Mouse (Mus musculus) stomach, embryonic 14.5 days (tissue): ENCODE measurements around the gene Slc35g3. TPM values are rescaled to one million over a fixed set of nuclear protein-coding genes. Genes with fewer than 3 reads are reported as not detected.
"Not testable (repeated sequence)": the region's sequence is repeated elsewhere in the genome, so short reads cannot be mapped to it uniquely, and the experiment has no call there.

Experiments
- ATAC-seq: fragments of 200-750 bp; cut with Nextera tagmentation; 2 replicates; pipeline ENCODE4 v1.8.0; 2017; ENCODE audit warnings: low read depth, moderate TSS enrichment; ENCODE audit not compliant: insufficient number of reproducible peaks, insufficient read depth, low FRiP score
- H3K27ac ChIP-seq: fragments of 300-500 bp; sonication (generic); 2 replicates; pipeline ENCODE4 v1.5.1; 2014; ENCODE audit warnings: mild to moderate bottlenecking, low read length, moderate library complexity, mixed read lengths
- H3K27me3 ChIP-seq: fragments of 300-500 bp; sonication (generic); 2 replicates; pipeline ENCODE4 v1.6.1; 2014; ENCODE audit warnings: low read length, control low read depth, mixed read lengths; ENCODE audit not compliant: control insufficient read depth, insufficient read depth
- H3K36me3 ChIP-seq: fragments of 300-500 bp; sonication (generic); 2 replicates; pipeline ENCODE4 v1.6.1; 2014; ENCODE audit warnings: mild to moderate bottlenecking, control low read depth, low read length, moderate library complexity, mixed read lengths; ENCODE audit not compliant: control insufficient read depth, insufficient read depth
- H3K4me1 ChIP-seq: fragments of 300-500 bp; sonication (generic); 2 replicates; pipeline ENCODE4 v1.6.1; 2014; ENCODE audit warnings: low read length, control low read depth, mixed read lengths; ENCODE audit not compliant: control insufficient read depth, insufficient read depth
- H3K4me2 ChIP-seq: fragments of 300-500 bp; sonication (generic); replicated peaks from 2 replicates; pipeline ENCODE4 v1.6.1; 2014; ENCODE audit warnings: low read depth, low read length, control low read depth
- H3K4me3 ChIP-seq: fragments of 300-500 bp; sonication (generic); 2 replicates; pipeline ENCODE4 v1.5.1; 2014; ENCODE audit warnings: low read depth, low read length, control low read depth
- H3K9ac ChIP-seq: fragments of 300-500 bp; sonication (generic); replicated peaks from 2 replicates; pipeline ENCODE4 v1.6.1; 2014; ENCODE audit warnings: low read depth, mild to moderate bottlenecking, control low read depth, low read length, moderate library complexity, mixed read lengths
- H3K9me3 ChIP-seq: fragments of 300-500 bp; sonication (generic); 2 replicates; pipeline ENCODE4 v1.6.1; 2016; ENCODE audit warnings: low read depth, low read length, control low read depth; ENCODE audit not compliant: control insufficient read depth
- WGBS: fragments of 180-500 bp; shearing (Covaris S2); extraction: QIAGEN DNeasy Blood & Tissue Kit; methylation state at CpG from one replicate; pipeline ENCODE4 v1.1.7; 2014; 5-methylcytosine and 5-hydroxymethylcytosine counted together
- polyA plus RNA-seq: library from polyadenylated mRNA; unstranded; fragments of >200 nt; fragmentation: Nextera tagmentation; extraction: Ambion mirVana; gene quantifications from 2 replicates; pipeline ENCODE4 v1.2.1, GENCODE M21; 2014

The Slc35g3 gene
- polyA plus RNA-seq, 1 experiment from 2014 or later: not detected

DNA sequence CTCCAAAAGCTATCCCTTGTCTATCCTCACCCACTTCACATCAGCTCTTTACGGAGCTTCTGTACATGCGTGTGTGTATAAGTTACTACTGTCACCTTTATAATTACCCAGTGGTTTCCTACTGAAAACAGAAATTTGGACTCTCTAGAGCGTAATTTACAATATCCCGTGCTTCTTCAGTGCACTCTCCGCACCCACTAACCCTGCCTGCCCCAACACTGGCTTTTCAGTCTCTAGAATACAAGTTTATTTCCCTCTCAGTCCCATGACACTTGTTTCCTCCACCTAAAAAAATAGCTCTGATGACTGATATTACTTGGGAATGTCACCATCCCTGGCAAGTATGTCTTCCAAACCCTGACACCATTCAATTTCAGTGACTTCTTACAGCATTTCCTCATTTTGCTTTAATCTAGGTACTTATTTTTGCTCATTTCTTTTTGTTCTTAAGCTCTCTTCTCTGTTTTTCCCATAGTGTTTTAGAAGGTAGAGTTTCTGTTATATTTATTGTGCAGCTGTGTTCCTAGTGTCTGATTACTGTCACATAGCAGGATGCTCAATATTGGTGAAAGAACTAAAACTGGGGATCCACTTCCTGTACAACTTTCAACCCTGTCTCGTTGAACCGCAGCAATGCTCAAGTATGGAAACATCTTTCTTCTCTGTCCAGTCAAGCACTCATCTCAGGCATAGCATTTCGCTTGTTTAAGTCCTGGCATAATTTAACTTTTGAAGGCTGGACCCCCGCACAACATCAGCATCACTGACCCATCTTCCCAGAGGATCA is 4.3 kb downstream of the Slc35g3 start:
- peak overlapping the region; percentile 88 for H3K4me2 ChIP-seq
- H3K27me3 ChIP-seq: no peaks in the 10 kb centered on the region
- no peaks in the 10 kb centered on the region for H3K36me3 ChIP-seq
- WGBS: 39% methylated on average over 9 of the region's 9 CpGs
- ATAC-seq: no peak
- H3K9me3 ChIP-seq: no peaks in the 10 kb centered on the region
- H3K27ac ChIP-seq: peak overlapping the region; percentile 66; the same call in 1 of the 2 replicates
- peak overlapping the region; percentile 55 for H3K4me3 ChIP-seq
- H3K4me1 ChIP-seq: peaks cover 27% of the 10 kb centered on the region
- peak overlapping the region; percentile 53 for H3K9ac ChIP-seq

GRCm38 (mm10) chr11:69754701-69755100 is 7.1 kb downstream of the Slc35g3 start:
- ATAC-seq: no peak
- 49% methylated on average over 3 of the region's 3 CpGs for WGBS
- H3K4me3 ChIP-seq: no peak overlapping the region

GRCm38 (mm10) chr11:69754233-69754632 is 7.5 kb downstream of the Slc35g3 start:
- Histone ChIP-seq H3K27me3 (no peaks in the 10 kb centered on the region), H3K36me3 (no peaks in the 10 kb centered on the region), H3K4me2 (no peak overlapping the region), H3K9me3 (no peaks in the 10 kb centered on the region), H3K27ac (no peak overlapping the region), H3K9ac (no peak overlapping the region), H3K4me3 (no peak overlapping the region), H3K4me1 (peaks cover 18% of the 10 kb centered on the region)
- no peak for ATAC-seq
- 87% methylated on average over 5 of the region's 5 CpGs for WGBS

More at GRCm38 (mm10) chr11:69754701-69755100, 7.1 kb downstream of the Slc35g3 start:
- Histone ChIP-seq H3K9ac (no peak overlapping the region), H3K4me2 (no peak overlapping the region), H3K27ac (no peak overlapping the region), H3K4me1 (peaks cover 20% of the 10 kb centered on the region), H3K36me3 (no peaks in the 10 kb centered on the region), H3K27me3 (no peaks in the 10 kb centered on the region), H3K9me3 (no peaks in the 10 kb centered on the region)

GRCm38 (mm10) chr11:69752686-69753085 is 9.1 kb downstream of the Slc35g3 start:
- H3K36me3 ChIP-seq: no peaks in the 10 kb centered on the region; the same call in 1 of the 2 replicates
- no peaks in the 10 kb centered on the region for H3K27me3 ChIP-seq
- no peak for ATAC-seq
- no peak overlapping the region for H3K4me3 ChIP-seq
- H3K27ac ChIP-seq: no peak overlapping the region
- H3K9me3 ChIP-seq: no peaks in the 10 kb centered on the region
- H3K9ac ChIP-seq: no peak overlapping the region
- peaks cover 18% of the 10 kb centered on the region for H3K4me1 ChIP-seq
- H3K4me2 ChIP-seq: no peak overlapping the region

DNA sequence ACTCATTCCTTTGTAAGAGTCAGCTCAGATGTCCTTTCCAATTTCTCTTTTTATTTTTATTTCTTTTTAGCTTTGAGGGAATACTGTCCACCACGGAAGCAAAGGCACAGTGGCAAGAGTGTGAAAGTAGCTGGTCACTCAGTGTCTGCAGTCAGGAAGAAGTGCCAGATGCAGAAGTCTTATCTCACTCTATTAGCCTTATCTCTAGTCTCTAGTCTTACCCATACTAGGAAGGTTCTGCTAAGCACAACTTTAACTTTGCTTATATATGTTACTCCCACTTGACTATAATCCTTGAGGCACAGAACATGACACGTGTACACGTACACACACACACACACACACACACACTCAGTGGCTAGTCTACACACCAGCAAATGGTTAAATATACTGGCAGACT is 10.1 kb downstream of the Slc35g3 start:
- Histone ChIP-seq H3K4me3 (no peak overlapping the region), H3K4me2 (no peak overlapping the region), H3K9me3 (no peaks in the 10 kb centered on the region), H3K27ac (no peak overlapping the region), H3K36me3 (peaks cover 7% of the 10 kb centered on the region), H3K9ac (no peak overlapping the region), H3K4me1 (peaks cover 13% of the 10 kb centered on the region), H3K27me3 (no peaks in the 10 kb centered on the region)
- whole genome bisulfite sequencing: 63% methylated on average over 3 of the region's 3 CpGs
- ATAC-seq: no peak

GRCm38 (mm10) chr11:69731408-69731807 is 30.4 kb downstream of the Slc35g3 start:
- H3K36me3 ChIP-seq: peaks cover 28% of the 10 kb centered on the region
- H3K4me2 ChIP-seq, H3K9ac ChIP-seq, H3K9me3 ChIP-seq, H3K27ac ChIP-seq, H3K4me1 ChIP-seq, H3K27me3 ChIP-seq, H3K4me3 ChIP-seq, ATAC-seq: not testable (repeated sequence)
- WGBS: 84% methylated on average over 2 of the region's 3 CpGs

GRCm38 (mm10) chr11:69729063-69729462 is 32.7 kb downstream of the Slc35g3 start:
- Histone ChIP-seq H3K27ac (no peak overlapping the region), H3K9me3 (no peaks in the 10 kb centered on the region), H3K36me3 (peaks cover 4% of the 10 kb centered on the region), H3K4me1 (no peaks in the 10 kb centered on the region), H3K27me3 (no peaks in the 10 kb centered on the region), H3K4me3 (no peak overlapping the region), H3K9ac (no peak overlapping the region), H3K4me2 (no peak overlapping the region)
- ATAC-seq: no peak
- 27% methylated on average over 3 of the region's 3 CpGs for WGBS

DNA sequence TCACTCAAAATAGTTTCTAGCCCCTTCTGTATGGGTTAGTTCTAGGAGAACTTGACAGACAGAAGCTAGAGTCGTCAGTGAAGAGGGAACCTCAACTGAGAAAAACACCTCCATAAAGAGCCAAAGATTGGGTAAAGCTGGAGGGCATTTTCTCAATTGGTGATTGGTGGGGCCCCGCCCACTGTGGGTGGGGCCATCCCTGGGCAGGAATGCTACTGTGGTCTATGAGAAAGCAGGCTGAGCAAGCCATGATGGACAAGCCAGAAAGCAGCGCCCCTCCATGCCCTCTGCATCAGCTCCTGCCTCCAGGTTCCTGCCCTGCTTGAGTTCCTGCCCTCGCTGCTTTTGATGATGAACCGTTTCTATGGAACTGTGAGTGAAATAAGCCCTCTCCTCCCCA is 35.8 kb downstream of the Slc35g3 start:
- H3K36me3 ChIP-seq: no peaks in the 10 kb centered on the region
- H3K4me2 ChIP-seq: no peak overlapping the region
- H3K9ac ChIP-seq: no peak overlapping the region
- H3K27ac ChIP-seq: no peak overlapping the region
- no peaks in the 10 kb centered on the region for H3K27me3 ChIP-seq
- H3K9me3 ChIP-seq: no peaks in the 10 kb centered on the region
- H3K4me1 ChIP-seq: no peaks in the 10 kb centered on the region
- no peak overlapping the region for H3K4me3 ChIP-seq
- WGBS: 30% methylated on average over 5 of the region's 5 CpGs
- ATAC-seq: no peak

DNA sequence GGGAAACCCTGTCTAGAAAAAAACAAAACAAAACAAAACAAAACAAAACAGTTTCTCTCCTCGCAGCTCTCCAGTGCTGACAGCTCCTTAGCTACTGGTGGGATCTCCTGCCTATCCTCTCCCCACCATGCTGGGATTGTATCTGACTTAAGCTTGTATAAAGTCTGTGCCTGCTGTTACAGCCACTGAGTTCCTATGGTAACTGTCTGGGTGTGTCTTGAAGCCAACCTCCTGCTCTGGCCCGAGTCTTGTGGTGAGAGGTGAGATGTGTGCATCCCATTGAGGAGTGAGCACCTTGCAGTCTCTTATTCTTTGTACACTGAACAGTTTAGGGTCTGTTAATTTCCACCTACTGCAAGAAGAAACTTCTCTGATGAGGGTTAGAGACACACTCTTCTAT is 38.7 kb downstream of the Slc35g3 start:
- WGBS: 39% methylated on average over 2 of the region's 2 CpGs
- H3K9me3 ChIP-seq: no peaks in the 10 kb centered on the region

More for the DNA sequence above, 38.7 kb downstream of the Slc35g3 start:
- H3K9ac ChIP-seq: no peak overlapping the region
- H3K27ac ChIP-seq: no peak overlapping the region
- ATAC-seq: no peak
- H3K27me3 ChIP-seq: no peaks in the 10 kb centered on the region
- H3K4me1 ChIP-seq: no peaks in the 10 kb centered on the region
- no peak overlapping the region for H3K4me3 ChIP-seq
- H3K4me2 ChIP-seq: no peak overlapping the region
- H3K36me3 ChIP-seq: no peaks in the 10 kb centered on the region
